29 mouse cellular contexts compared by ENCODE assay signal in the genomic region with DNA sequence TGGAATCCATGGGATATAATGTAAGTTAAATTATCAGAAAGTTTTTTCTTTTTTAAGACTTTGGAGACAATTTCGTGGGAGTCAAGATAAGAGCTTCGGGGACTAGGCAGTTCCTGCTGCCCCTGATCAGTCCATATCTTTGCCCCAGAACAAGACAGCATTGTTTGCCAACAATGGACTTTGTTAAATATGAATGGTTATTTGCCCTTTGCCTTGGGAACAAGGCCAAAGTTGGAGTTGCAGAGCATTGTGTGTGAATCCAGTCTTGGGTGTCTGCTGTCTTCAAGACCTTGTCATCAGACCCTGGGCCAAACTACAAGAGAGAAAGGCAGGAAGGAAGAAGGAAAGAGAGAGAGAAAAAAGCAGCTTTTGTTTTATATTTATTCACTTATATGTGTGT. TPM values are rescaled to one million over a fixed set of nuclear protein-coding genes. Genes with fewer than 3 reads are reported as not detected.
A peak's percentile ranks its signal among the peaks of the same experiment; 100 is the strongest.
DNase-seq lines count a peak whose midpoint lies in the region; ATAC-seq and TF ChIP-seq lines count a peak whose summit lies in the region.
"Had no signal": no experiment of that assay in that cellular context is flagged by ENCODE, and none has a peak within 500 bp of the region (broad histone marks: within the 10 kb centered on the region; RNA-seq: fewer than 3 reads in every experiment).

No protein-coding gene starts in this region.

- no peak overlapping the region for H3K4me2 ChIP-seq in forebrain, embryonic 16.5 days (ENCODE audit: low read length)
- H3K4me2 ChIP-seq in midbrain, embryonic 13.5 days (replicated peaks), result no peak overlapping the region
- H3K4me2 ChIP-seq: embryonic facial prominence, embryonic 13.5 days; embryonic facial prominence, embryonic 15.5 days; forebrain, embryonic 12.5 days had no signal

- H3K27me3 ChIP-seq in ES-Bruce4 (ENCODE audit: control insufficient read depth, insufficient read depth, low read length, poor library complexity, severe bottlenecking), result no peaks in the 10 kb centered on the region
- H3K27me3 ChIP-seq in forebrain, embryonic 16.5 days (replicated peaks; ENCODE audit: control insufficient read depth, insufficient read depth, low read length), result peaks cover 2% of the 10 kb centered on the region; the same call in 1 of the 2 replicates
- H3K27me3 ChIP-seq in midbrain, embryonic 13.5 days, result 0 out of 2 replicates have a peak, but pooled peaks cover 3% of the 10 kb centered on the region
- H3K27me3 ChIP-seq: CH12.LX; embryonic facial prominence, embryonic 13.5 days; embryonic facial prominence, embryonic 15.5 days had no signal

- no peak for TF ChIP-seq EP300 in ES-Bruce4 (IDR thresholded peaks at IDR 0.05; ENCODE audit: insufficient read depth, low read depth, low read length)

- in situ Hi-C loops in ES-E14 (cut with MboI; ENCODE audit: low sequenced_read_pairs in 2 of 2, unreplicated experiment in 2 of 2), result loop anchor here in 1 of 2 experiments (5.0 kb wide), 1 partner anchor 661 kb away; no protein-coding TSS in a partner anchor

- no peak for TF ChIP-seq POLR2A in ES-Bruce4 (IDR thresholded peaks at IDR 0.05; ENCODE audit: insufficient read depth, low read length)

- H3K9ac ChIP-seq in ES-Bruce4 (ENCODE audit: low read depth, poor library complexity, severe bottlenecking), result no peak overlapping the region
- H3K9ac ChIP-seq in ES-E14 (ENCODE audit: insufficient read depth, low read depth, low read length, poor library complexity, severe bottlenecking), result no peak overlapping the region
- H3K9ac ChIP-seq in forebrain, embryonic 16.5 days (replicated peaks; ENCODE audit: low read depth, low read length), result no peak overlapping the region
- no peak overlapping the region for H3K9ac ChIP-seq in midbrain, embryonic 13.5 days (replicated peaks)
- H3K9ac ChIP-seq: embryonic facial prominence, embryonic 13.5 days; embryonic facial prominence, embryonic 15.5 days; forebrain, embryonic 12.5 days; forebrain, postnatal 0 days had no signal

- H3K36me3 ChIP-seq in ES-Bruce4 (ENCODE audit: control insufficient read depth, insufficient read depth, low read length, poor library complexity, severe bottlenecking) (no peaks in the 10 kb centered on the region), ES-E14 (ENCODE audit: control insufficient read depth, insufficient read depth, low read length, poor library complexity, severe bottlenecking) (peaks cover 5% of the 10 kb centered on the region; the same call in 1 of the 2 replicates)
- no peaks in the 10 kb centered on the region for H3K36me3 ChIP-seq in forebrain, embryonic 16.5 days (ENCODE audit: control insufficient read depth, insufficient read depth)
- H3K36me3 ChIP-seq in midbrain, embryonic 13.5 days, result no peaks in the 10 kb centered on the region
- H3K36me3 ChIP-seq: embryonic facial prominence, embryonic 13.5 days; embryonic facial prominence, embryonic 15.5 days; forebrain, embryonic 10.5 days; forebrain, embryonic 12.5 days; G1E had no signal

- H3K4me3 ChIP-seq in ES-Bruce4 (ENCODE audit: low read depth, low read length) (no peak overlapping the region), ES-E14 (ENCODE audit: insufficient read depth in 1 of 2, low read depth in 1 of 2, low read length in 2 of 2, poor library complexity in 1 of 2, severe bottlenecking in 1 of 2) (no peak overlapping the region)
- H3K4me3 ChIP-seq in forebrain, embryonic 16.5 days (replicated peaks; ENCODE audit: low read length), result no peak overlapping the region
- H3K4me3 ChIP-seq in midbrain, embryonic 13.5 days (replicated peaks), result no peak overlapping the region
- H3K4me3 ChIP-seq: embryonic facial prominence, embryonic 13.5 days; embryonic facial prominence, embryonic 15.5 days; erythroblast, embryonic 14.5 days; forebrain, embryonic 10.5 days; forebrain, embryonic 12.5 days had no signal

- H3K9me3 ChIP-seq in ES-Bruce4 (replicated peaks; ENCODE audit: control insufficient read depth, insufficient read depth, low read length, poor library complexity, severe bottlenecking) (no peaks in the 10 kb centered on the region), ES-E14 (ENCODE audit: control insufficient read depth, insufficient read depth, low read depth, low read length) (no peaks in the 10 kb centered on the region)
- H3K9me3 ChIP-seq in forebrain, embryonic 16.5 days (ENCODE audit: control insufficient read depth, low read length), result no peaks in the 10 kb centered on the region
- H3K9me3 ChIP-seq in midbrain, embryonic 13.5 days, result no peaks in the 10 kb centered on the region
- H3K9me3 ChIP-seq: embryonic facial prominence, embryonic 13.5 days; embryonic facial prominence, embryonic 15.5 days; forebrain, embryonic 10.5 days; forebrain, embryonic 12.5 days; G1E had no signal

- no peak for TF ChIP-seq CTCF in ES-Bruce4 (IDR thresholded peaks at IDR 0.05; ENCODE audit: low read depth, low read length)

- no peak for ATAC-seq in forebrain, embryonic 16.5 days
- no peak for ATAC-seq in midbrain, embryonic 13.5 days
- ATAC-seq: CD4-positive, CD25-positive, alpha-beta regulatory T cell, adult 4 months; forebrain, embryonic 14.5 days; forebrain, postnatal 0 days had no signal

- no peak for DNase-seq in ES-E14 (ENCODE audit: low read depth, low spot score)
- peak; percentile 84 for DNase-seq in adipocyte (ENCODE audit: low spot score)
- DNase-seq in telencephalon, adult 2 months (ENCODE audit: low read depth, low spot score), result peak; percentile 19
- no peak for DNase-seq in B cell, adult 2 months
- no peak for DNase-seq in gastrocnemius, adult 8-10 months (ENCODE audit: low spot score in 2 of 2)
- DNase-seq: adrenal gland, adult 8-10 months; adrenal gland, postnatal 14 days; adrenal gland, postnatal 36 days; cerebellum, adult 11 months; cerebellum, adult 18-20 months; cerebellum, adult 8-10 months; cerebellum, adult 9-11 months; cerebellum, postnatal 14 days; cerebellum, postnatal 36 days; embryo, embryonic 11 days; forebrain, postnatal 0 days had no signal

- peak overlapping the region; percentile 94 for H3K27ac ChIP-seq in ES-Bruce4 (ENCODE audit: insufficient read depth, low read length)
- H3K27ac ChIP-seq in ES-E14 (ENCODE audit: insufficient read depth, low read depth, low read length, poor library complexity, severe bottlenecking), result peak overlapping the region; percentile 88; the same call in 1 of the 2 replicates
- no peak overlapping the region for H3K27ac ChIP-seq in forebrain, embryonic 16.5 days (ENCODE audit: low read length)
- no peak overlapping the region for H3K27ac ChIP-seq in midbrain, embryonic 13.5 days
- H3K27ac ChIP-seq: embryonic facial prominence, embryonic 13.5 days; embryonic facial prominence, embryonic 15.5 days; forebrain, embryonic 10.5 days; forebrain, embryonic 12.5 days had no signal

- WGBS in forebrain, embryonic 16.5 days, result 83% methylated on average over 2 of the region's 2 CpGs
- 70% methylated on average over 2 of the region's 2 CpGs for WGBS in midbrain, embryonic 13.5 days

- H3K4me1 ChIP-seq in ES-Bruce4 (ENCODE audit: control insufficient read depth, insufficient read depth, low read length), result peaks cover 2% of the 10 kb centered on the region
- peaks cover 6 to 16% of the 10 kb centered on the region in 2 experiments for H3K4me1 ChIP-seq in ES-E14 (ENCODE audit: control insufficient read depth in 2 of 2, insufficient read depth in 2 of 2, low read length in 2 of 2, poor library complexity in 1 of 2)
- peaks cover 6% of the 10 kb centered on the region for H3K4me1 ChIP-seq in forebrain, embryonic 16.5 days (replicated peaks; ENCODE audit: control insufficient read depth, insufficient read depth, low read length)
- H3K4me1 ChIP-seq in midbrain, embryonic 13.5 days (replicated peaks), result peaks cover 7% of the 10 kb centered on the region

TF ChIP-seq in ES-E14, 5 proteins besides CTCF, POLR2A, EP300 and RAD21 (continues in another document):
- no peak for TF ChIP-seq ZC3H11A (IDR thresholded peaks at IDR 0.05; ENCODE audit: borderline replicate concordance, low read depth, low read length)
- TF ChIP-seq CHD2 (IDR thresholded peaks at IDR 0.05; ENCODE audit: low read depth, low read length), result no peak
- no peak for TF ChIP-seq ZNF384 (IDR thresholded peaks at IDR 0.05; ENCODE audit: low read depth, low read length)

RNA-seq across cellular contexts. Expression of gene Wdr82, which starts 4.0 kb away (rescaled TPM):
- polyA plus RNA-seq in ES-Bruce4 (2011; ENCODE audit: insufficient read depth, insufficient read length, low read depth, missing spikeins), result 118 and 122 TPM in 2 replicates
- total RNA-seq in ES-E14 (2012; rRNA removed), result 83.7 and 95.8 TPM in 2 replicates
- total RNA-seq in gastrocnemius, adult 8-10 months (2022), result 10 to 100 TPM; 15.4 to 25.2 (median 18.1) TPM
- 37.3 and 41.6 TPM in 2 replicates for polyA plus RNA-seq in forebrain, embryonic 16.5 days (2015; fragmentation: Nextera tagmentation; extraction: Ambion mirVana)
- polyA plus RNA-seq in midbrain, embryonic 13.5 days (2015; fragmentation: Nextera tagmentation; extraction: Ambion mirVana), result 36.0 and 42.5 TPM in 2 replicates

RNA-seq across cellular contexts. Expression of gene Glyctk, which starts 8.8 kb away (rescaled TPM):
- 0.97 and 1.1 TPM in 2 replicates for polyA plus RNA-seq in ES-Bruce4 (2011; ENCODE audit: insufficient read depth, insufficient read length, low read depth, missing spikeins)
- total RNA-seq in ES-E14 (2012; rRNA removed), result 3.2 and 5.5 TPM in 2 replicates
- 1 to 10 TPM in 1 of 4 experiments, under 1 TPM in 3; 0.61 to 1.5 (median 0.82) TPM for total RNA-seq in gastrocnemius, adult 8-10 months (2022)
- 2.2 and 3.0 TPM in 2 replicates for polyA plus RNA-seq in forebrain, embryonic 16.5 days (2015; fragmentation: Nextera tagmentation; extraction: Ambion mirVana)
- polyA plus RNA-seq in midbrain, embryonic 13.5 days (2015; fragmentation: Nextera tagmentation; extraction: Ambion mirVana), result 10.1 TPM in 2 replicates

RNA-seq across cellular contexts. Expression of gene Ppm1m, which starts 32.8 kb away (rescaled TPM):
- polyA plus RNA-seq in ES-Bruce4 (2011; ENCODE audit: insufficient read depth, insufficient read length, low read depth, missing spikeins), result 23.2 and 23.4 TPM in 2 replicates
- 40.6 and 53.9 TPM in 2 replicates for total RNA-seq in ES-E14 (2012; rRNA removed)
- total RNA-seq in gastrocnemius, adult 8-10 months (2022), result 1 to 10 TPM; 2.3 to 4.5 (median 3.3) TPM
- 14.0 and 14.7 TPM in 2 replicates for polyA plus RNA-seq in forebrain, embryonic 16.5 days (2015; fragmentation: Nextera tagmentation; extraction: Ambion mirVana)
- polyA plus RNA-seq in midbrain, embryonic 13.5 days (2015; fragmentation: Nextera tagmentation; extraction: Ambion mirVana), result 16.7 and 16.9 TPM in 2 replicates

RNA-seq across cellular contexts. Expression of gene Twf2, which starts 36.2 kb away (rescaled TPM):
- 27.3 and 36.7 TPM in 2 replicates for polyA plus RNA-seq in ES-Bruce4 (2011; ENCODE audit: insufficient read depth, insufficient read length, low read depth, missing spikeins)
- 135 and 139 TPM in 2 replicates for total RNA-seq in ES-E14 (2012; rRNA removed)
- total RNA-seq in gastrocnemius, adult 8-10 months (2022), result 100 to 1,000 TPM; 129 to 168 (median 143) TPM
- polyA plus RNA-seq in forebrain, embryonic 16.5 days (2015; fragmentation: Nextera tagmentation; extraction: Ambion mirVana), result 56.6 and 58.7 TPM in 2 replicates
- 52.2 and 53.3 TPM in 2 replicates for polyA plus RNA-seq in midbrain, embryonic 13.5 days (2015; fragmentation: Nextera tagmentation; extraction: Ambion mirVana)

RNA-seq across cellular contexts. Expression of gene Tlr9, which starts 55.7 kb away (rescaled TPM):
- polyA plus RNA-seq in ES-Bruce4 (2011; ENCODE audit: insufficient read depth, insufficient read length, low read depth, missing spikeins), result not detected in 2 replicates
- total RNA-seq in ES-E14 (2012; rRNA removed), result 0.09 TPM in 1 of 2 replicates, not detected in the other
- under 1 TPM in 3 of 4 experiments, not detected in 1; 0.10 to 0.43 (median 0.19) TPM for total RNA-seq in gastrocnemius, adult 8-10 months (2022)
- polyA plus RNA-seq in forebrain, embryonic 16.5 days (2015; fragmentation: Nextera tagmentation; extraction: Ambion mirVana), result not detected in 2 replicates
- polyA plus RNA-seq in midbrain, embryonic 13.5 days (2015; fragmentation: Nextera tagmentation; extraction: Ambion mirVana), result not detected in 2 replicates
- polyA plus RNA-seq: CD4-positive, CD25-positive, alpha-beta regulatory T cell, adult 4 months; embryonic facial prominence, embryonic 11.5 days; embryonic facial prominence, embryonic 13.5 days; forebrain, embryonic 10.5 days; forebrain, embryonic 12.5 days; forebrain, embryonic 14.5 days; G1E had no signal

Comparison
In these comparisons a context has a peak if more than half of its experiments do, and no peak if none do; other contexts are left out.
1. H3K27ac ChIP-seq: peak in ES-Bruce4 (single experiment) and ES-E14 (single experiment); none in forebrain, embryonic 16.5 days (single experiment) and midbrain, embryonic 13.5 days (single experiment).
2. DNase-seq: peak in adipocyte (single experiment) and telencephalon, adult 2 months (single experiment); none in ES-E14 (single experiment), B cell, adult 2 months (0 of 2) and gastrocnemius, adult 8-10 months (0 of 2).